Mouse (Mus musculus) intestine, embryonic 14.5 days (tissue): ENCODE measurements at regions not wholly inside any gene's neighbourhood (a gene's known extent, or its start where the extent isn't known, plus 50 kb on each side); places are given as distances from the start of the nearest gene placed in this dataset.

Experiments
- ATAC-seq: fragments of 200-750 bp; cut with Nextera tagmentation; replicated peaks from 2 replicates; pipeline ENCODE4 v1.8.0; 2017; ENCODE audit warnings: low read depth, moderate number of reproducible peaks, moderate TSS enrichment, moderate library complexity; ENCODE audit not compliant: low FRiP score, low TSS enrichment
- DNase-seq: peaks from one replicate; pipeline ENCODE4 v3.0.0-alpha.2; 2018; ENCODE audit warnings: low spot score
- H3K27ac ChIP-seq: fragments of 300-500 bp; sonication (generic); 2 replicates; pipeline ENCODE4 v1.5.1; 2014; ENCODE audit warnings: low read depth, mild to moderate bottlenecking, control low read depth
- H3K27me3 ChIP-seq: fragments of 300-500 bp; sonication (generic); replicated peaks from 2 replicates; pipeline ENCODE4 v1.6.1; 2014; ENCODE audit warnings: low read length, control low read depth; ENCODE audit not compliant: control insufficient read depth, insufficient read depth
- H3K36me3 ChIP-seq: fragments of 300-500 bp; sonication (generic); 2 replicates; pipeline ENCODE4 v1.6.1; 2014; ENCODE audit warnings: low read length, control low read depth; ENCODE audit not compliant: control insufficient read depth, insufficient read depth
- H3K4me1 ChIP-seq: fragments of 300-500 bp; sonication (generic); replicated peaks from 2 replicates; pipeline ENCODE4 v1.6.1; 2014; ENCODE audit warnings: low read length, control low read depth, mixed read lengths; ENCODE audit not compliant: control insufficient read depth, insufficient read depth
- H3K4me2 ChIP-seq: fragments of 300-500 bp; sonication (generic); 2 replicates; pipeline ENCODE4 v1.6.1; 2014; ENCODE audit warnings: low read length
- H3K4me3 ChIP-seq: fragments of 300-500 bp; sonication (generic); 2 replicates; pipeline ENCODE4 v1.5.1; 2014; ENCODE audit warnings: low read depth, low read length, control low read depth, mixed read lengths
- H3K9ac ChIP-seq: fragments of 300-500 bp; sonication (generic); 2 replicates; pipeline ENCODE4 v1.6.1; 2014; ENCODE audit warnings: mild to moderate bottlenecking, low read length
- H3K9me3 ChIP-seq: fragments of 300-500 bp; sonication (generic); 2 replicates; pipeline ENCODE4 v1.6.1; 2016; ENCODE audit warnings: low read length, control low read depth; ENCODE audit not compliant: control insufficient read depth
- WGBS: fragments of 180-500 bp; shearing (Covaris S2); extraction: QIAGEN DNeasy Blood & Tissue Kit; methylation state at CpG from one replicate; pipeline ENCODE4 v1.1.7; 2014; 5-methylcytosine and 5-hydroxymethylcytosine counted together

DNA sequence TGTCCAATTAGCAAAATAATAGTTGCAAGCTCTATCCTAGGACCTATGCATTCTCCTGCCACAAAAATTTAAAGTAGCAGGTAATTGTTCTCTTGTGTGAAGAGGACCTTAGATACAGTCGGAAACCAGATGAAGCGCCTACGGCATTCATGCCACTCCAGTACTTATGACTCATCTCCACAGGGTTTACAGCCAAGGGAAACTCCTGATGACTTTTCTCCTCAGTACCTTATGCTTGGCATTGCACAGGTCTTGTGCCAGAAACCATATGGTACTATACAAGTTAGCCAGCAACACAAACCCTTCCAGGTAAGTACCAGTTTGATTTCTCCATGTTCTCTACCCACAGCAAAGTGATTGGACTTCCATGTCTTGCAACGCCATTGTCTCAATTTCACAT, 606.3 kb upstream of the Dmac1 start:
- H3K27me3 ChIP-seq = no peaks in the 10 kb centered on the region
- no peaks in the 10 kb centered on the region for H3K4me1 ChIP-seq
- H3K36me3 ChIP-seq = no peaks in the 10 kb centered on the region
- no peak overlapping the region for H3K4me3 ChIP-seq
- 93% methylated on average over 4 of the region's 4 CpGs for WGBS
- H3K9ac ChIP-seq = no peak overlapping the region
- ATAC-seq (no peak), DNase-seq (no peak)
- H3K4me2 ChIP-seq = no peak overlapping the region
- H3K9me3 ChIP-seq = no peaks in the 10 kb centered on the region
- no peak overlapping the region for H3K27ac ChIP-seq

DNA sequence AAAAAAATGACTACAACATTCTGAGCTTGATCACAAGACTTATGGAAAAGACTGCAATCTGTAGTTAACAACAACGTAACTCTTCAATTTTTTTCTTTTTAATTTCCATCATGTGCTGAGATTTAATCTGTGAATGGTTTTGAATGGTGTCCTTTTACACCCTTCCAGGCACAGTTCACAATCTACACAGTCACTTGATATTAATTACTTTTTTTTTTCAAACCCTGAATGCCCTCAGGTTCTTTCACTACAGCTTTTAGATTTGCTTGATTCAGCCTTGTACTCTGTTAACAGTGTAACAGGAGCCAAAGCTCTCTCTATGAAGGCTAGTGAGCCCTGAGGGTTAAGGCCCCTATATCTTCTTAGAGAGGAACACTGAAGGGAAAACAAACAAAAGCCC, 591.7 kb upstream of the Dmac1 start:
- no peak for DNase-seq
- Histone ChIP-seq H3K9ac (no peak overlapping the region), H3K27ac (no peak overlapping the region), H3K9me3 (no peaks in the 10 kb centered on the region), H3K36me3 (no peaks in the 10 kb centered on the region), H3K27me3 (no peaks in the 10 kb centered on the region), H3K4me3 (no peak overlapping the region), H3K4me2 (no peak overlapping the region), H3K4me1 (no peaks in the 10 kb centered on the region)
- ATAC-seq = no peak
- 93% methylated on average over 1 of the region's 1 CpGs for WGBS

DNA sequence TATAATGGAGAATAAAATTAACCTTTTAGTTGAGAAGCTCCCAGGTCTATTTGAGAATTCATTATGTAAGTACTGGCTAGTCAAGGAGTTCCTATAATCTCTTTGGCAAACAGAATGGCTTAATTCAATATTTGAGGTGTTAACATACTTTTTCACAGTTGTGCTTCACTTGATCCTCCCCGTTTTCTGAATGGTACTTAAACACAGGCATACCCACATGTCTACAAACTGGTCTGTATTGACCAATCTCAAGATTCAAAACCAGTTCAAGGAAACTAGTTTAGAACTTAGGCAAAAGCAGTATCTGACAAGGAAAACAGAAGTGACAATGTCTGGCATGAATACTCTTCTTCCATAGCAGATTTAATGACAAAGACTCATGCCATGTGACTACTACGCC, 583.0 kb upstream of the Dmac1 start:
- ATAC-seq = no peak
- Histone ChIP-seq H3K36me3 (no peaks in the 10 kb centered on the region), H3K4me2 (no peak overlapping the region), H3K9me3 (no peaks in the 10 kb centered on the region), H3K4me3 (no peak overlapping the region), H3K9ac (no peak overlapping the region), H3K4me1 (no peaks in the 10 kb centered on the region), H3K27me3 (no peaks in the 10 kb centered on the region), H3K27ac (no peak overlapping the region)
- WGBS = 76% methylated on average over 2 of the region's 2 CpGs
- DNase-seq = no peak

DNA sequence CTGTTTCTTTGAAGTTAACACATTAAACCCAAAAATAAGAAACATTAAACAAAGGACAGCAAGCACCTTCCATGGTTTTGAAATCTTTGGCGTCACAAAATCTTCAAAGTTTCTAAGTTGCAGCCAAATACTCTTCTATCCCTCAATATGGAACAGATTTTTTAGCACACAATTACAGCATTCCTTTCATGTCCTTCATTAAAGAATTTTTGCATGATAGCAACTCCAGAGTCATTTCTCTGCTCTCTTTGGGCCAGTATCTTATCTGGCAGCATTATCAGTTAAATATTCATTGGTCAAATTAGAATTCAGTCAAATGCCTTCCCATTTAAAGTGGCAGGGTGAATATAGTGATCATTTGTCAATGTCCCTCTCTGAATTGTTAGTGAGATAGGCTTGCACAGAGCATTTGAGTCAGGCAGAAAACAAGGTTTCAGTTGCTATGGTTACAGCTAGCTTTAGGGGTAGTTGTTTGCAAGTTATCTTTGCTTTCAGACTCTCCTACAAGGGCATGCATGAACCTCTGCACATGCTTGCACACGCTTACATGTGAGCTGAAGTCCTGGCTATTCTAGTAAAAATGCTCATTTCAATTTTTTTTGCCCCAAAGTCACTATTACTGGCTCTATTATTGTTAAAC, 579.8 kb upstream of the Dmac1 start:
- WGBS = 75% methylated on average over 2 of the region's 2 CpGs
- no peaks in the 10 kb centered on the region for H3K36me3 ChIP-seq
- DNase-seq (no peak), ATAC-seq (no peak)
- H3K27ac ChIP-seq = no peak overlapping the region
- no peaks in the 10 kb centered on the region for H3K27me3 ChIP-seq
- H3K4me1 ChIP-seq = no peaks in the 10 kb centered on the region
- no peak overlapping the region for H3K4me2 ChIP-seq
- no peaks in the 10 kb centered on the region for H3K9me3 ChIP-seq
- H3K9ac ChIP-seq = no peak overlapping the region
- H3K4me3 ChIP-seq = no peak overlapping the region

DNA sequence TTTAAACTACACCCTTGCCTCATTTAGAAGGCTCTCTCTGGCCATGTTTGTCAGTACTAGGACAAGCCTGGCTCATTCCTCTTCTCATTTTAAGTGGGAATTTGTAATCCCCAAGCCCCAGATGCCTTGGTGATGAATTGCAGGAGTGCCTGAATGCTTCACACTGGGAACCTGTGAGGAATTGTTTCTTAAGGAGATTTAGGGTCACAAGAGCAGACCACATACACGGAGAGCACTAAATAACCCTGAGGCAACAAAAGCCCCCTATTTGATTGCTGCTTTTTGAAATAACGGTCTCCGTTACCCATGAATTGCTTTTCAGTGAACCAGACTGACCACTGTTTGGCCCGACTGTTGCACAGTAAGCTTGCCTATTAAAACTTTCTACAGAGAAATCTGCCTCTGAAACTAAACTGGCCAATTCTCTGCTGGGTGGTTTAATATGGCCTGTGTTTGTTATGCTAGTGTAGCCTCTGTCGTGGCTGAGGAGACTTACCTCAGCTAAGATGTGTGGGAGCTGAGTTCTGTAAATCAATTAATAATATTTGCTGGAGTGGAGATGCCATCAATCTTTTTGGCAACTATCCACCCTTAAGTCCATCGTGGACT, 577.7 kb upstream of the Dmac1 start:
- H3K27ac ChIP-seq = no peak overlapping the region
- no peaks in the 10 kb centered on the region for H3K9me3 ChIP-seq
- 29% methylated on average over 6 of the region's 6 CpGs for WGBS
- no peaks in the 10 kb centered on the region for H3K4me1 ChIP-seq
- H3K9ac ChIP-seq = no peak overlapping the region
- no peaks in the 10 kb centered on the region for H3K27me3 ChIP-seq
- no peak overlapping the region for H3K4me3 ChIP-seq
- DNase-seq (no peak), ATAC-seq (no peak)
- H3K36me3 ChIP-seq = no peaks in the 10 kb centered on the region
- H3K4me2 ChIP-seq = no peak overlapping the region

DNA sequence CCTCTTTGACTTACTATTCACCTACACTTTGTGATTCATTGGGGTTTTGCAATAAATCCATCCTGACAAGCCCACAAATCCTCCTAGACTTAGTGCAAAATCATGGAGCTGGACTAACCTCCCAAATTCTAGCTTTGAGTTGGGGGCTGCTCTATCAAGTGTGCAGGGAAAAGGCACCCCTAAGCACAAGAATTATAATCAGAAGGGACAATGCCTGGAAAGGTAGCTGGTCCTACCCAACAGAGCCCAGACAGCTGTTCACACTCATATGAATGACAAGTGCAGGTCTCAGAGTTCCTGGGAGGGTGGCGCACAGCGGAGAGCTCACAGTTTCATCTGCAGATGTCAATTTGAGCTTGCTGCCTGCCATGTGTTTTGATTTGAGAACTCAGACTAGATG, 572.2 kb upstream of the Dmac1 start:
- WGBS = 86% methylated on average over 2 of the region's 2 CpGs

DNA sequence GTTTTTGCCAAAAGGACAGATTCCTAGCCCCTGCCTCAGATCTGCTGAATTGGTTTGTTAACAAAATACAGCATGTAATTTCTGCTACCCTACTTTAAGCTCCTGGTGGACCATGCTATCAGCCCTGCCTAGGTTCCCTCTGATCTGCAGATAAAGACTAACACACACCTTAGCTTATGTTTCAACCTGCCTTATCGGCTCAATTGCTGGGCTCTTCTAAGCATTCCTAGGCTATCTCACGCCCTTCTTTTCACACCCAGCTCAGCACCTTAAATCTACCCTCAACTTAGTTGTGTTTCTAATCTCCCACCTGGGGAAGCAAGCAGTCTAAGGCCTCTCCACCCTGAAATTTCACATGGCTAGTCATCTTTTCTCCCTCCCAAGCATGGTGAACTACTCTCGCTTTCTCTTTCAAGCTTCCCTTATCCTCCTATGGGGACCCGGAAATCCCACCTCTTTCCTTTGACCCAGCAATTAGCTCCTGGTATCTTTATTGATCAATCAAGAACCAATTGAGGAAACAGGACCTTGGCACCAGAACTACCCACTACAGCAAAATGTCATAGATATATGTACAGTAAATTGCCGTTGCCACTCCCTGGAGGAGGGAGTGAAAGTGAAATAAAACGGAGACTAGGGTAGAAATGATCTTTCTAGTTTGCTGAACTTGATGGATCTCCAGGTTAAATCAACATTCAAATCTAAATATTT, 569.7 kb upstream of the Dmac1 start:
- H3K4me1 ChIP-seq = no peaks in the 10 kb centered on the region
- no peaks in the 10 kb centered on the region for H3K27me3 ChIP-seq
- no peak for ATAC-seq
- H3K27ac ChIP-seq = no peak overlapping the region
- DNase-seq = no peak
- 76% methylated on average over 6 of the region's 6 CpGs for WGBS
- no peaks in the 10 kb centered on the region for H3K9me3 ChIP-seq
- no peaks in the 10 kb centered on the region for H3K36me3 ChIP-seq
- no peak overlapping the region for H3K9ac ChIP-seq
- H3K4me2 ChIP-seq = no peak overlapping the region
- no peak overlapping the region for H3K4me3 ChIP-seq

More for the DNA sequence above, 572.2 kb upstream of the Dmac1 start:
- no peaks in the 10 kb centered on the region for H3K9me3 ChIP-seq
- H3K36me3 ChIP-seq = no peaks in the 10 kb centered on the region
- H3K9ac ChIP-seq = no peak overlapping the region
- no peak overlapping the region for H3K27ac ChIP-seq
- DNase-seq (no peak), ATAC-seq (no peak)
- H3K4me3 ChIP-seq = no peak overlapping the region
- no peaks in the 10 kb centered on the region for H3K4me1 ChIP-seq
- H3K4me2 ChIP-seq = no peak overlapping the region
- H3K27me3 ChIP-seq = no peaks in the 10 kb centered on the region

DNA sequence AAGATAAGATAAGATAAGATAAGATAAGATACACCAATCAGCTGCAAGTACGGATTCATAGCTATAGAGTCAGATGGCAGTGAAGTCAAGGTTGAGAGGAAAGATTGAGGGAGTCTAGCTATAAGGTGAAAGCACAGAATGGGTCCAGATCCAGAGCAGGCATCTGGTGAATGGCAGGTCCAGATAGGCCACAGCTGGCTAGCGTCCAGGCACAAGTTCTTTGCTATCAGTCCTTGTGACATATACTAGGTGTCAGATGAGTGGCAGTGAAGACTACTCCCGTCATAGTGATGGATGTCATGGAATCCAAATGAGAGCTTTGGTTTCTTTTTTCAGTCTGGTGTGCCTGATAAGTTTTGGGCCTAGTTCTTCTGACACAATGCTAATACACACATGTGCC, 566.9 kb upstream of the Dmac1 start:
- Histone ChIP-seq H3K27me3 (no peaks in the 10 kb centered on the region), H3K36me3 (no peaks in the 10 kb centered on the region), H3K27ac (no peak overlapping the region), H3K4me2 (no peak overlapping the region), H3K9me3 (no peaks in the 10 kb centered on the region), H3K4me1 (no peaks in the 10 kb centered on the region), H3K4me3 (no peak overlapping the region), H3K9ac (no peak overlapping the region)
- no peak for ATAC-seq
- DNase-seq = no peak
- WGBS = 72% methylated on average over 3 of the region's 3 CpGs

DNA sequence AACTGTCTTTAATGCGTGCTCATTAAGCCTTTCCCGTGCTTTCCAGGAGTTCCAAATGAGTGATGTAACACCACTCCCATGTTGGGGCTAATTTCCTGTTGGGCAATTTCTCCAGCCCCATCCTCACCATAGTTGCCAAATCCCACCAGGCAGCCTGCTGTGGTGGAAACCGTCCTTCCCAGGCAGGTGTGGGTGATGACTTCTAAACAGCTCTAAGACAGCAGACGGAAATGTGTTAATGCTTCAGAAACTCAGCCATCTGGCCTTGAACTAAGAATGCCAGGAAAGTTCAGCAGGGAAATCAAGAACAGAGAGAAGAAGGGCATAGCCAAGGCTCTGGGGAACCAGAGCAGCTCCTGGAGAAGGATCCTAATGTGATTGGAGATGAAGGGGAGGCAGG, 560.5 kb upstream of the Dmac1 start:
- no peak overlapping the region for H3K4me3 ChIP-seq
- H3K4me2 ChIP-seq = no peak overlapping the region
- H3K9me3 ChIP-seq = no peaks in the 10 kb centered on the region
- no peaks in the 10 kb centered on the region for H3K27me3 ChIP-seq
- ATAC-seq = no peak
- no peak overlapping the region for H3K9ac ChIP-seq
- WGBS = 66% methylated on average over 4 of the region's 4 CpGs
- no peaks in the 10 kb centered on the region for H3K4me1 ChIP-seq
- H3K36me3 ChIP-seq = no peaks in the 10 kb centered on the region
- no peak overlapping the region for H3K27ac ChIP-seq
- DNase-seq = no peak
